Mouse (Mus musculus): ENCODE measurements around the gene Siglech.
"Not testable (repeated sequence)": the region's sequence is repeated elsewhere in the genome, so short reads cannot be mapped to it uniquely, and the experiment has no call there.

The Siglech gene

GRCm38 (mm10) chr7:55767926-55768325, at the start of gene Siglech:
Gene Siglech, plus strand, starts transcription at chr7:55768178.
- DNase-seq (ENCODE audit: low spot score in 2 of 2): no peak

- no peak for DNase-seq (ENCODE audit: low spot score in 2 of 2)
These were observed 45.3 kb upstream of the Siglech start for GRCm38 (mm10) chr7:55722673-55723072.

GRCm38 (mm10) chr7:55728903-55729302, 39.1 kb upstream of the Siglech start:
- DNase-seq (ENCODE audit: low spot score in 2 of 2): no peak

GRCm38 (mm10) chr7:55734483-55734882, 33.5 kb upstream of the Siglech start:
- DNase-seq (ENCODE audit: low spot score in 2 of 2): no peak

GRCm38 (mm10) chr7:55737125-55737912, 30.7 kb upstream of the Siglech start:
- DNase-seq (ENCODE audit: low spot score in 2 of 2): peak; percentile 66 to 73

- no peak for DNase-seq (ENCODE audit: low spot score in 2 of 2)
These were observed 24.2 kb upstream of the Siglech start for GRCm38 (mm10) chr7:55743614-55744267.

GRCm38 (mm10) chr7:55744566-55745220, 23.3 kb upstream of the Siglech start:
- peak; percentile 50 to 64 for DNase-seq (ENCODE audit: low spot score in 2 of 2)

GRCm38 (mm10) chr7:55750841-55751240, 17.1 kb upstream of the Siglech start:
- DNase-seq (ENCODE audit: low spot score in 2 of 2): no peak

- no peak for DNase-seq (ENCODE audit: low spot score in 2 of 2)
These were observed 8.6 kb upstream of the Siglech start for GRCm38 (mm10) chr7:55759346-55759745.

GRCm38 (mm10) chr7:55780011-55780410, 12.0 kb downstream of the Siglech start:
- no peak for DNase-seq (ENCODE audit: low spot score in 2 of 2)

- no peak for DNase-seq (ENCODE audit: low spot score in 2 of 2)
These were observed 14.5 kb downstream of the Siglech start for GRCm38 (mm10) chr7:55782493-55782892.

- peak in 1 of 2 experiments; percentile 48 for DNase-seq (ENCODE audit: low spot score in 2 of 2)
These were observed 16.6 kb downstream of the Siglech start for GRCm38 (mm10) chr7:55784580-55784979.

- DNase-seq (ENCODE audit: low spot score in 2 of 2): not testable (repeated sequence)
These were observed 22.6 kb downstream of the Siglech start for GRCm38 (mm10) chr7:55790586-55790985.

GRCm38 (mm10) chr7:55792280-55792679, 24.3 kb downstream of the Siglech start:
- DNase-seq (ENCODE audit: low spot score in 2 of 2): no peak

GRCm38 (mm10) chr7:55793236-55793951, 25.4 kb downstream of the Siglech start:
- DNase-seq (ENCODE audit: low spot score in 2 of 2): no peak

- peak; percentile 97 to 98 for DNase-seq (ENCODE audit: low spot score in 2 of 2)
These were observed 26.1 kb downstream of the Siglech start, which contains the start of gene Tubgcp5 for GRCm38 (mm10) chr7:55793952-55794603. Gene Tubgcp5, plus strand, starts transcription at chr7:55794154.

- no peak for DNase-seq (ENCODE audit: low spot score in 2 of 2)
These were observed 32.0 kb downstream of the Siglech start for GRCm38 (mm10) chr7:55799981-55800380.

- no peak for DNase-seq (ENCODE audit: low spot score in 2 of 2)
These were observed 42.0 kb downstream of the Siglech start for GRCm38 (mm10) chr7:55809967-55810366.

- no peak for DNase-seq (ENCODE audit: low spot score in 2 of 2)
These were observed 56.5 kb downstream of the Siglech start for GRCm38 (mm10) chr7:55824468-55824867.

- DNase-seq (ENCODE audit: low spot score in 2 of 2): no peak
These were observed 59.6 kb downstream of the Siglech start for GRCm38 (mm10) chr7:55827551-55827950.

All from frontal cortex, postnatal 10 days (tissue).